Mouse (Mus musculus): ENCODE measurements around the gene Zfp462. TPM values are rescaled to one million over a fixed set of nuclear protein-coding genes. Genes with fewer than 3 reads are reported as not detected.
"Not testable (repeated sequence)": the region's sequence is repeated elsewhere in the genome, so short reads cannot be mapped to it uniquely, and the experiment has no call there.

Zfp462 gene
- total RNA-seq, 1 experiment from 2014 or later = 1.3 TPM

GRCm38 (mm10) chr4:54972827-54973560 is 28.1 kb downstream of the Zfp462 start:
- no peak for ATAC-seq (replicated peaks in 1 of 2; ENCODE audit: insufficient read depth in 1 of 2, low FRiP score in 2 of 2, low TSS enrichment in 1 of 2, low read depth in 1 of 2, poor library complexity in 2 of 2, severe bottlenecking in 2 of 2)

- no peak for ATAC-seq (replicated peaks in 1 of 2; ENCODE audit: insufficient read depth in 1 of 2, low FRiP score in 2 of 2, low TSS enrichment in 1 of 2, low read depth in 1 of 2, poor library complexity in 2 of 2, severe bottlenecking in 2 of 2)
Measured at GRCm38 (mm10) chr4:54979771-54980472, 35.1 kb downstream of the Zfp462 start.

GRCm38 (mm10) chr4:54984502-54984901 is 39.7 kb downstream of the Zfp462 start:
- ATAC-seq (replicated peaks in 1 of 2; ENCODE audit: insufficient read depth in 1 of 2, low FRiP score in 2 of 2, low TSS enrichment in 1 of 2, low read depth in 1 of 2, poor library complexity in 2 of 2, severe bottlenecking in 2 of 2) = no peak

GRCm38 (mm10) chr4:54986671-54987070 is 41.8 kb downstream of the Zfp462 start:
- no peak for ATAC-seq (replicated peaks in 1 of 2; ENCODE audit: insufficient read depth in 1 of 2, low FRiP score in 2 of 2, low TSS enrichment in 1 of 2, low read depth in 1 of 2, poor library complexity in 2 of 2, severe bottlenecking in 2 of 2)

GRCm38 (mm10) chr4:54987256-54987655 is 42.4 kb downstream of the Zfp462 start:
- ATAC-seq (replicated peaks in 1 of 2; ENCODE audit: insufficient read depth in 1 of 2, low FRiP score in 2 of 2, low TSS enrichment in 1 of 2, low read depth in 1 of 2, poor library complexity in 2 of 2, severe bottlenecking in 2 of 2) = no peak

GRCm38 (mm10) chr4:54987926-54988325 is 43.1 kb downstream of the Zfp462 start:
- no peak for ATAC-seq (replicated peaks in 1 of 2; ENCODE audit: insufficient read depth in 1 of 2, low FRiP score in 2 of 2, low TSS enrichment in 1 of 2, low read depth in 1 of 2, poor library complexity in 2 of 2, severe bottlenecking in 2 of 2)

GRCm38 (mm10) chr4:54991973-54992372 is 47.1 kb downstream of the Zfp462 start:
- no peak for ATAC-seq (replicated peaks in 1 of 2; ENCODE audit: insufficient read depth in 1 of 2, low FRiP score in 2 of 2, low TSS enrichment in 1 of 2, low read depth in 1 of 2, poor library complexity in 2 of 2, severe bottlenecking in 2 of 2)

- ATAC-seq (replicated peaks in 1 of 2; ENCODE audit: insufficient read depth in 1 of 2, low FRiP score in 2 of 2, low TSS enrichment in 1 of 2, low read depth in 1 of 2, poor library complexity in 2 of 2, severe bottlenecking in 2 of 2) = not testable (repeated sequence)
Measured at GRCm38 (mm10) chr4:54993001-54993400, 48.2 kb downstream of the Zfp462 start.

- ATAC-seq (replicated peaks in 1 of 2; ENCODE audit: insufficient read depth in 1 of 2, low FRiP score in 2 of 2, low TSS enrichment in 1 of 2, low read depth in 1 of 2, poor library complexity in 2 of 2, severe bottlenecking in 2 of 2) = no peak
Measured at GRCm38 (mm10) chr4:54995258-54995657, 50.4 kb downstream of the Zfp462 start.

- no peak for ATAC-seq (replicated peaks in 1 of 2; ENCODE audit: insufficient read depth in 1 of 2, low FRiP score in 2 of 2, low TSS enrichment in 1 of 2, low read depth in 1 of 2, poor library complexity in 2 of 2, severe bottlenecking in 2 of 2)
Measured at GRCm38 (mm10) chr4:54996064-54996463, 51.2 kb downstream of the Zfp462 start.

GRCm38 (mm10) chr4:54998146-54998841 is 53.4 kb downstream of the Zfp462 start:
- no peak for ATAC-seq (replicated peaks in 1 of 2; ENCODE audit: insufficient read depth in 1 of 2, low FRiP score in 2 of 2, low TSS enrichment in 1 of 2, low read depth in 1 of 2, poor library complexity in 2 of 2, severe bottlenecking in 2 of 2)

GRCm38 (mm10) chr4:54999556-54999955 is 54.7 kb downstream of the Zfp462 start:
- no peak for ATAC-seq (replicated peaks in 1 of 2; ENCODE audit: insufficient read depth in 1 of 2, low FRiP score in 2 of 2, low TSS enrichment in 1 of 2, low read depth in 1 of 2, poor library complexity in 2 of 2, severe bottlenecking in 2 of 2)

GRCm38 (mm10) chr4:55001386-55001785 is 56.5 kb downstream of the Zfp462 start:
- no peak for ATAC-seq (replicated peaks in 1 of 2; ENCODE audit: insufficient read depth in 1 of 2, low FRiP score in 2 of 2, low TSS enrichment in 1 of 2, low read depth in 1 of 2, poor library complexity in 2 of 2, severe bottlenecking in 2 of 2)

GRCm38 (mm10) chr4:55003128-55003527 is 58.3 kb downstream of the Zfp462 start:
- no peak for ATAC-seq (replicated peaks in 1 of 2; ENCODE audit: insufficient read depth in 1 of 2, low FRiP score in 2 of 2, low TSS enrichment in 1 of 2, low read depth in 1 of 2, poor library complexity in 2 of 2, severe bottlenecking in 2 of 2)

- no peak for ATAC-seq (replicated peaks in 1 of 2; ENCODE audit: insufficient read depth in 1 of 2, low FRiP score in 2 of 2, low TSS enrichment in 1 of 2, low read depth in 1 of 2, poor library complexity in 2 of 2, severe bottlenecking in 2 of 2)
Measured at GRCm38 (mm10) chr4:55005066-55005465, 60.2 kb downstream of the Zfp462 start.

GRCm38 (mm10) chr4:55005521-55005969 is 60.7 kb downstream of the Zfp462 start:
- no peak for ATAC-seq (replicated peaks in 1 of 2; ENCODE audit: insufficient read depth in 1 of 2, low FRiP score in 2 of 2, low TSS enrichment in 1 of 2, low read depth in 1 of 2, poor library complexity in 2 of 2, severe bottlenecking in 2 of 2)

GRCm38 (mm10) chr4:55006024-55006423 is 61.2 kb downstream of the Zfp462 start:
- no peak for ATAC-seq (replicated peaks in 1 of 2; ENCODE audit: insufficient read depth in 1 of 2, low FRiP score in 2 of 2, low TSS enrichment in 1 of 2, low read depth in 1 of 2, poor library complexity in 2 of 2, severe bottlenecking in 2 of 2)

- ATAC-seq (replicated peaks in 1 of 2; ENCODE audit: insufficient read depth in 1 of 2, low FRiP score in 2 of 2, low TSS enrichment in 1 of 2, low read depth in 1 of 2, poor library complexity in 2 of 2, severe bottlenecking in 2 of 2) = no peak
Measured at GRCm38 (mm10) chr4:55008616-55009015, 63.8 kb downstream of the Zfp462 start.

Measured in hematopoietic stem cell, adult 5-6 weeks (primary cell).